Mouse (Mus musculus): Measurements from ENCODE around the gene Asb8.
A peak's percentile ranks its signal among the peaks of the same experiment; 100 is the strongest.

Asb8 gene

DNA sequence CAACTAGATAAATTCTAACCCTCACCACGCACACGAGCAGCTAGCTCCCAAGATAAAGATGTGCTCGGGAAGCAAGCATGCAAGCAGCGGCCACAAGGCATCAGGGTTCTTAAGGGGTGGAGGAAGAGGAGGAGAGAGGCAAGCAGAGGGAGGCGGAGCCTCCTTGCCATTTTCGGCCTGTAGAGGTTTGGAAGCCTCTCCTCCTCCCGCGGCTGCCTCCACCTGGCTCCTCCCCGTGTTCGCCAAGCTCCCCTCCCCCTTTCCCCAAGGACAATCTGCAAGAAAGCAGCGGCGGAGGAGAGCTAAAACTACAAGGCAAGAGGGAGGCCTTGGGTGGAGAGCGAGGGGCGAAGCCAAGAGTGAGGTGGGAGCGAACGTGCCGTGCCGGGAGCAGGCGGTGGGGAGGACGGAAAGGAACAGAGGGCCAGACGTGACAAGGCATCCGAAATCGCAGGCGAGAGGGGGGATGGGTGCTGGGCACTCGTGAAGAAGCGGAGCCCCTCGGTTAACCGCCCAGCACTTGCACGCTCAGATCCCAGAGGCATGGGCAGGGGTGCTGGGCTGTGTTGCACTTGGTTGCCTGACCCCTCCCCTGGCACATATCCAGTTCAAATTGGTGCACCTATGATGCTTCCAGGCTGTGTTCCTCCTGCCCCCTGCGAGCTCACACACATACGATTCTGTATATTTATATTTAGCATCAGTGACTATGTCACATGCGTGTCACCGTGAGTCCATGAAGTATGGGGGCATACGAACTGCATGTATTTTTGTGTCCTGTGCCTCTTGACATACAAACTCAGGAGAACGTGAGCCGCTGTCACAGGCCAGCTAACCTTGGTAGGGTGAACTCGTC is 56.9 kb downstream of the Asb8 start:
- TF ChIP-seq CTCF (conservative IDR thresholded peaks at IDR 0.05; ENCODE audit: low read length), result no peak
- TF ChIP-seq POU5F1 (IDR thresholded peaks at IDR 0.05; ENCODE audit: borderline replicate concordance, low read length), result no peak
- TF ChIP-seq NANOG (IDR thresholded peaks at IDR 0.05; ENCODE audit: borderline replicate concordance, low read length), result no peak
- peaks cover 50% of the 10 kb centered on the region for H3K4me1 ChIP-seq (replicated peaks; ENCODE audit: low read depth, low read length)
- H3K4me3 ChIP-seq (replicated peaks; ENCODE audit: low read length), result peak overlapping the region; percentile 79
- H3K9me3 ChIP-seq (ENCODE audit: low read length), result no peaks in the 10 kb centered on the region
- H3K36me3 ChIP-seq (ENCODE audit: insufficient read depth, low read length), result no peaks in the 10 kb centered on the region
- peaks cover 17% of the 10 kb centered on the region for H3K27me3 ChIP-seq (ENCODE audit: insufficient read depth, low read length)

DNA sequence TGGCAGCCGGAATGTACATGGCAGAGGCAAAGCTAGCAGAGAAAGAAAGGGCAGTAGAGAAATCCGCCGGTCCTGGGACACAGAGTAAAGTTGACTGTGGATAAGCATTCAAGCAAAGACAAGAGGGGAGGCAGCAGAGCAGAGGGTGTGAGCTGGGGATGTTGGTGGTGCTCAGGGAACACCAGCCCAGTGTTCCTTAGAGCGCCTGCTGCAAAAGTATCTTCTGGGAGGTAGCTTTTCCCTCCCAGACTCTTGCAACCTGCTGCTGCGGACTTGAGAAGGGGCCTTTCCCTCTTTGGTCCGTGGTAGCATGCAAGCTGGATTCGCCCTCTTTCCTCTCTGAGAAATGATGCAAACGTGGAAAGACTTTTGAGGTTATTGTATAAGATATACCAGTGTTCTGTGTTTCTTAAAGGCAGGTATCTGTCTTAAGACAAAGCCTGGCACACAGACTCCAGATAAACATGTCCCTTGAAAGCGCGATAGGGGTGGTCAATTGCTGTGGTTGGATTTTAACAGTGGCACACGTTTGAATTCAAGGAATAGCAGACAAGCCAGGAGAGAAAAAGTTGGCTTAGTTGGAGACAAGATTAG is 57.6 kb downstream of the Asb8 start:
- H3K36me3 ChIP-seq (ENCODE audit: insufficient read depth, low read length), result no peaks in the 10 kb centered on the region
- no peaks in the 10 kb centered on the region for H3K9me3 ChIP-seq (ENCODE audit: low read length)
- peaks cover 47% of the 10 kb centered on the region for H3K4me1 ChIP-seq (replicated peaks; ENCODE audit: low read depth, low read length)
- H3K4me3 ChIP-seq (replicated peaks; ENCODE audit: low read length), result peak overlapping the region; percentile 79
- H3K27me3 ChIP-seq (ENCODE audit: insufficient read depth, low read length), result peaks cover 20% of the 10 kb centered on the region
- TF ChIP-seq NANOG (IDR thresholded peaks at IDR 0.05; ENCODE audit: borderline replicate concordance, low read length) (no peak), CTCF (conservative IDR thresholded peaks at IDR 0.05; ENCODE audit: low read length) (no peak), POU5F1 (IDR thresholded peaks at IDR 0.05; ENCODE audit: borderline replicate concordance, low read length) (no peak)

DNA sequence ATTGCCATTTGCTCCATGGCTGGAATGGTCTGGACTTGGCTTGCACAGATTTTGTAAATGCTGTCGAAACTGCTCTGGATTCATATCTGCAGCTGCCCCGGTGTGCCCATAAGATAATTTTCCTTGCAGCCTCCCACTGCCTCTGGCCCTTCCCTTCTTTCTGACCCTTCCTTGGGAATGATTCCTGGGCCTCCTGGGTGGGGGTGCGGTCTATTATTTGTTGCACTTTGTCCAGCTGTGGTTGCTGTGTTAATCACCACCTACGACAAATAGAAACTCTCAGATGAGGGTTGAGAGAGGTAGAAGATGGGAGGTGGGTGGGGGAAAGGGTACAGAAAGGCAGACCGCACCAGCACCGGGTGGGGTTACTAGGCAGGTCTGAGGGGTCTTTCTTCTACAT is 58.2 kb downstream of the Asb8 start:
- Histone ChIP-seq H3K27me3 (ENCODE audit: insufficient read depth, low read length) (peaks cover 20% of the 10 kb centered on the region), H3K4me3 (replicated peaks; ENCODE audit: low read length) (peak overlapping the region; percentile 79; the same call in 1 of the 2 replicates), H3K9me3 (ENCODE audit: low read length) (no peaks in the 10 kb centered on the region), H3K4me1 (replicated peaks; ENCODE audit: low read depth, low read length) (peaks cover 41% of the 10 kb centered on the region), H3K36me3 (ENCODE audit: insufficient read depth, low read length) (no peaks in the 10 kb centered on the region)
- TF ChIP-seq NANOG (IDR thresholded peaks at IDR 0.05; ENCODE audit: borderline replicate concordance, low read length) (no peak), CTCF (conservative IDR thresholded peaks at IDR 0.05; ENCODE audit: low read length) (no peak), POU5F1 (IDR thresholded peaks at IDR 0.05; ENCODE audit: borderline replicate concordance, low read length) (no peak)

DNA sequence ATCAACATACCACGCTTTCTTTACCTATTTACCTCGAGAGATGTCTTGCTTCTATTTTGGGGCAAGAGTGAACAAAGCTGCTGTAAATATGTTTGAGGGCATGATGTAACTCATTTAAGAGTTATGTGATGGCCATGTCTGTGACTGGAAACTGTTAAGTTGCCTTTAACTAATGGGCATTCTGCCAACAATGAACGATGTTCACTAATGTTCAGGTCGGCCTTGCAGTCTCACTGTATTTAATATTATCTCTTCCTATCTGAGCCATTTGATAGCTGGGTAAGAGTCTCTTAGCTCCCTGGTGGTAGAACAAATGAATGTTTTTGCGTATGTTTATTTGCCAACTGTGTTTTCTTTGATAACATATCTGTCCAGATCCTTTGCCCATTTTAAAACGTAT is 58.9 kb downstream of the Asb8 start:
- Histone ChIP-seq H3K36me3 (ENCODE audit: insufficient read depth, low read length) (no peaks in the 10 kb centered on the region), H3K27me3 (ENCODE audit: insufficient read depth, low read length) (peaks cover 20% of the 10 kb centered on the region), H3K4me3 (replicated peaks; ENCODE audit: low read length) (no peak overlapping the region), H3K4me1 (replicated peaks; ENCODE audit: low read depth, low read length) (peaks cover 34% of the 10 kb centered on the region), H3K9me3 (ENCODE audit: low read length) (no peaks in the 10 kb centered on the region)
- TF ChIP-seq NANOG (IDR thresholded peaks at IDR 0.05; ENCODE audit: borderline replicate concordance, low read length) (no peak), CTCF (conservative IDR thresholded peaks at IDR 0.05; ENCODE audit: low read length) (no peak)

DNA sequence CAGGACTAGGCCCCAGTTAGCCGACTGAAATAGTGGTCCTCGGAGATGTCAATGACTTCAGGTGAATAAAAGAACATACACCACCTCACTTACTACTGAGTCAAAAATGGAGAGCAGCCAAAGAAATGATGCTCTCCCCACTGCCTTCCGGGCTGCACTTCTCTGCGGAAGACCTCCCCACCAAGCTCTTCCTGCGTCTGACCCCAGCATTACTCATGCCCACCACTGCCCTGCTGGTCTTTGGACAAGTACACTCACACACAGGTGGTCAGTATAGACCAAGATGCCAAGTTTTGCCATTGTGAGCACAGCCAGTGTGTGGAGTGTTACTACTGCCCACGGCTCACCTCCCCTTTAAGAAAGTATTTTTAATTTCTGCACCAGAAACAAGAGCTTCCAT is 63.0 kb downstream of the Asb8 start:
- H3K4me3 ChIP-seq (replicated peaks; ENCODE audit: low read length), result no peak overlapping the region
- no peaks in the 10 kb centered on the region for H3K36me3 ChIP-seq (ENCODE audit: insufficient read depth, low read length)
- H3K27me3 ChIP-seq (ENCODE audit: insufficient read depth, low read length), result peaks cover 20% of the 10 kb centered on the region

DNA sequence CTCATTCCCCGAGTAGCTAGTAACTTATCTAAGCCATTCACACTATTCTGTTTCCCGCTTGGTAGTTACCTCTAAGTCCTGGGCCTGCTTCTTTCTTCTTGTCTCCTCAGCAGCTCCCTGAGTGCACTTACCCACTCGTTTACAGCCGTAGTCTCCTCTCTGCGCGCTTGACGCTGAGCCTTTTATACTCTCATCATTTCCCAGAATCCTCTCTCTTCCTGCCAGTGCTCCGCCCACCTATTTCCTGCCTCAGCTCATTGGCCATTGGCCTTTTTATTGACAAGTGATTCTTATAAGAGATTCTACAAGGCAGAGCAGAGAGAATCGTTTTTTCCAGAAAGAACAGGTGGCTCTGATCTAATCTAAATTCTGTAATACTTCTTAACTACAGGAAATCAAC is 66.9 kb downstream of the Asb8 start:
- Histone ChIP-seq H3K4me3 (replicated peaks; ENCODE audit: low read length) (peak overlapping the region; percentile 75), H3K4me1 (replicated peaks; ENCODE audit: low read depth, low read length) (peaks cover 42% of the 10 kb centered on the region), H3K27me3 (ENCODE audit: insufficient read depth, low read length) (0 out of 2 replicates have a peak, but pooled peaks cover 3% of the 10 kb centered on the region), H3K9me3 (ENCODE audit: low read length) (no peaks in the 10 kb centered on the region), H3K36me3 (ENCODE audit: insufficient read depth, low read length) (peaks cover 9% of the 10 kb centered on the region)
- no peak for TF ChIP-seq CTCF (conservative IDR thresholded peaks at IDR 0.05; ENCODE audit: low read length)
- TF ChIP-seq NANOG (IDR thresholded peaks at IDR 0.05; ENCODE audit: borderline replicate concordance, low read length), result no peak
- no peak for TF ChIP-seq POU5F1 (IDR thresholded peaks at IDR 0.05; ENCODE audit: borderline replicate concordance, low read length)

More for the DNA sequence above, 63.0 kb downstream of the Asb8 start:
- TF ChIP-seq NANOG (IDR thresholded peaks at IDR 0.05; ENCODE audit: borderline replicate concordance, low read length) (no peak), CTCF (conservative IDR thresholded peaks at IDR 0.05; ENCODE audit: low read length) (no peak), POU5F1 (IDR thresholded peaks at IDR 0.05; ENCODE audit: borderline replicate concordance, low read length) (no peak)
- Histone ChIP-seq H3K4me1 (replicated peaks; ENCODE audit: low read depth, low read length) (peaks cover 22% of the 10 kb centered on the region), H3K9me3 (ENCODE audit: low read length) (no peaks in the 10 kb centered on the region)

DNA sequence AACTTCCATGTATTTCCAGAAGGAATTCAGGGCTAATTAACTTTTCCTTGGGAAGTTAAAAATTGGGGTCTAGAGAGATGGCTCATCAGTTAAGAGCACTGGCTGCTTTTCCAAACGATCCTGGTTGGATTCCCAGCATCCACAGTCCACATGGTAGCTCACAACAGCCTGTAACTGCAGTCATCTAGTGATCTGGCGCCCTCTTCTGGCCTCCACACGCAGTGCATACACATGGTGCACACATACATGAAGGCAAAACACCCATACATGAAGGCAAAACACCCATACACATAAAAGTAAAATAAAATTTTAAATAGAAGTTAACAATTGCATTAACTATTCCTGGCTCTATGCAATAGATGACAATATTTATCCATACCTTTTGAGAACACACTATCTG is 68.5 kb downstream of the Asb8 start:
- Histone ChIP-seq H3K36me3 (ENCODE audit: insufficient read depth, low read length) (peaks cover 9% of the 10 kb centered on the region), H3K4me1 (replicated peaks; ENCODE audit: low read depth, low read length) (peaks cover 46% of the 10 kb centered on the region), H3K9me3 (ENCODE audit: low read length) (no peaks in the 10 kb centered on the region), H3K27me3 (ENCODE audit: insufficient read depth, low read length) (no peaks in the 10 kb centered on the region), H3K4me3 (replicated peaks; ENCODE audit: low read length) (no peak overlapping the region)
- TF ChIP-seq CTCF (conservative IDR thresholded peaks at IDR 0.05; ENCODE audit: low read length), result peak; percentile 72
- TF ChIP-seq NANOG (IDR thresholded peaks at IDR 0.05; ENCODE audit: borderline replicate concordance, low read length), result no peak
- TF ChIP-seq POU5F1 (IDR thresholded peaks at IDR 0.05; ENCODE audit: borderline replicate concordance, low read length), result no peak

DNA sequence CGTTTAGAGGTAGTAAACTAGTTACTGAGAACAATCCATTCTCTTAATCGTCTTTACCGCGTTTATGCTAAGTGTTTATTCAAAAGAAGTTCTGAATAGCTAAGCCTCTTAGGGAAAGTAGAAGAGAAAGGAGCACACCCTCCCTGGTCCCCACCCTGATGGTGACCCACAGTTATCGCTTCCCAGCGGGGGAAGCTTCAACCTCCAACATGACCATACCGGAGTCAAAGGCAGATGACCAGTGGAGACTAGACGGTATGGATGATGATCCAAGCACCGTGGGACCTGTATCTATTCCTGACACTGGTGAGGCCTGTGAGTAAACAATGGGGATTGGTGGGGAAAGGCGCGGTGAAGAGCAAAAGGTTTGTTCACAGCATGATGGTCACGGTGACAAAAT is 70.5 kb downstream of the Asb8 start:
- Histone ChIP-seq H3K9me3 (ENCODE audit: low read length) (no peaks in the 10 kb centered on the region), H3K27me3 (ENCODE audit: insufficient read depth, low read length) (no peaks in the 10 kb centered on the region), H3K4me1 (replicated peaks; ENCODE audit: low read depth, low read length) (peaks cover 51% of the 10 kb centered on the region), H3K36me3 (ENCODE audit: insufficient read depth, low read length) (peaks cover 9% of the 10 kb centered on the region), H3K4me3 (replicated peaks; ENCODE audit: low read length) (no peak overlapping the region)
- TF ChIP-seq POU5F1 (IDR thresholded peaks at IDR 0.05; ENCODE audit: borderline replicate concordance, low read length) (no peak), NANOG (IDR thresholded peaks at IDR 0.05; ENCODE audit: borderline replicate concordance, low read length) (no peak), CTCF (conservative IDR thresholded peaks at IDR 0.05; ENCODE audit: low read length) (no peak)
